Comparison of ENCODE assay signal across 8 mouse cellular contexts in genomic region chr8:125292933-125293591, GRCm38 (mm10).
A peak's percentile ranks its signal among the peaks of the same experiment; 100 is the strongest.
DNase-seq lines count a peak whose midpoint lies in the region; ATAC-seq and TF ChIP-seq lines count a peak whose summit lies in the region.

No protein-coding gene starts in this region.

- H3K4me3 ChIP-seq in kidney, embryonic 14.5 days (ENCODE audit: low read length), result no peak overlapping the region
- H3K4me3 ChIP-seq in limb, embryonic 14.5 days (replicated peaks; ENCODE audit: low read length), result no peak overlapping the region
- H3K4me3 ChIP-seq in small intestine, adult 2 months (ENCODE audit: low read depth, low read length), result no peak overlapping the region

- H3K9me3 ChIP-seq in kidney, embryonic 14.5 days (ENCODE audit: control insufficient read depth, low read length), result no peaks in the 10 kb centered on the region
- no peaks in the 10 kb centered on the region for H3K9me3 ChIP-seq in limb, embryonic 14.5 days (ENCODE audit: control insufficient read depth, low read length)

- intact Hi-C loops in gastrocnemius, postnatal 36 days (cut with DNase I), result no loop called here

- no peaks in the 10 kb centered on the region for H3K36me3 ChIP-seq in kidney, embryonic 14.5 days (ENCODE audit: control insufficient read depth, insufficient read depth, low read length)
- H3K36me3 ChIP-seq in limb, embryonic 14.5 days (ENCODE audit: control insufficient read depth, insufficient read depth, low read length), result no peaks in the 10 kb centered on the region
- H3K36me3 ChIP-seq in small intestine, adult 2 months (ENCODE audit: control insufficient read depth, insufficient read depth, low read length), result no peaks in the 10 kb centered on the region

- TF ChIP-seq POLR2A in limb, embryonic 14.5 days (IDR thresholded peaks at IDR 0.05; ENCODE audit: borderline replicate concordance, extremely low read depth, insufficient read depth, insufficient read length), result no peak
- no peak for TF ChIP-seq POLR2A in small intestine, adult 2 months (IDR thresholded peaks at IDR 0.05; ENCODE audit: low read depth, low read length)

- peak; percentile 36; the same call in 1 of the 2 replicates for ATAC-seq in kidney, embryonic 14.5 days (ENCODE audit: low FRiP score, low TSS enrichment)
- peak; percentile 76 for ATAC-seq in limb, embryonic 14.5 days (ENCODE audit: low FRiP score, low read depth)

- peak; percentile 70 to 73 for DNase-seq in cerebellum, postnatal 10 days
- no peak for DNase-seq in cerebellum, adult 9-10 months
- peak; percentile 34 to 58 for DNase-seq in cerebellum, postnatal 25 days
- DNase-seq in gastrocnemius, postnatal 36 days, result peak; percentile 26 to 28
- DNase-seq in limb, embryonic 14.5 days (ENCODE audit: low spot score), result peak; percentile 70
- DNase-seq in embryo, embryonic 10.5 days (ENCODE audit: low spot score), result no peak

- no peak for TF ChIP-seq CTCF in small intestine, adult 2 months (IDR thresholded peaks at IDR 0.05; ENCODE audit: extremely low read depth, insufficient read length, insufficient replicate concordance, low read depth, low read length)

- H3K27me3 ChIP-seq in kidney, embryonic 14.5 days (ENCODE audit: control insufficient read depth, insufficient read depth, low read length), result no peaks in the 10 kb centered on the region
- H3K27me3 ChIP-seq in limb, embryonic 14.5 days (ENCODE audit: control insufficient read depth, insufficient read depth, low read length), result no peaks in the 10 kb centered on the region
- no peaks in the 10 kb centered on the region for H3K27me3 ChIP-seq in small intestine, adult 2 months (ENCODE audit: control insufficient read depth, insufficient read depth, low read length)

- 61% methylated on average over 8 of the region's 8 CpGs for WGBS in kidney, embryonic 14.5 days
- 54% methylated on average over 8 of the region's 8 CpGs for WGBS in limb, embryonic 14.5 days
- 48% methylated on average over 8 of the region's 8 CpGs for WGBS in small intestine, adult 2 months

- no peak overlapping the region for H3K9ac ChIP-seq in kidney, embryonic 14.5 days (ENCODE audit: low read depth, low read length)
- H3K9ac ChIP-seq in limb, embryonic 14.5 days (ENCODE audit: low read depth, low read length, severe bottlenecking), result no peak overlapping the region

- H3K27ac ChIP-seq in kidney, embryonic 14.5 days (ENCODE audit: low read depth, low read length), result peak overlapping the region; percentile 81
- no peak overlapping the region for H3K27ac ChIP-seq in limb, embryonic 14.5 days (replicated peaks; ENCODE audit: low read depth, low read length)
- H3K27ac ChIP-seq in small intestine, adult 2 months (ENCODE audit: insufficient read depth, low read depth, low read length), result peak overlapping the region; percentile 42; the same call in 1 of the 2 replicates

- 0 out of 2 replicates have a peak, but pooled peaks cover 16% of the 10 kb centered on the region for H3K4me1 ChIP-seq in kidney, embryonic 14.5 days (ENCODE audit: control insufficient read depth, insufficient read depth, low read length)
- peaks cover 19% of the 10 kb centered on the region for H3K4me1 ChIP-seq in limb, embryonic 14.5 days (ENCODE audit: control insufficient read depth, insufficient read depth, low read length)
- H3K4me1 ChIP-seq in small intestine, adult 2 months (ENCODE audit: control insufficient read depth, insufficient read depth, insufficient read length, low read length), result peaks cover 8% of the 10 kb centered on the region

- no peak overlapping the region for H3K4me2 ChIP-seq in kidney, embryonic 14.5 days (replicated peaks; ENCODE audit: low read depth, low read length)
- H3K4me2 ChIP-seq in limb, embryonic 14.5 days (replicated peaks; ENCODE audit: low read depth, low read length, severe bottlenecking), result no peak overlapping the region

Comparison
In these comparisons a context has a peak if more than half of its experiments do, and no peak if none do; other contexts are left out.
1. DNase-seq: peak in cerebellum, postnatal 10 days (2 of 2), cerebellum, postnatal 25 days (2 of 2), gastrocnemius, postnatal 36 days (2 of 2) and limb, embryonic 14.5 days (single experiment); none in cerebellum, adult 9-10 months (single experiment) and embryo, embryonic 10.5 days (single experiment).